Mouse (Mus musculus): ENCODE measurements at regions not wholly inside any gene's neighbourhood (a gene's known extent, or its start where the extent isn't known, plus 50 kb on each side); places are given as distances from the start of the nearest gene placed in this dataset.

- TF ChIP-seq TCF12 (IDR thresholded peaks at IDR 0.05; ENCODE audit: insufficient read depth, poor library complexity, severe bottlenecking) = no peak
- TF ChIP-seq POLR2A (IDR thresholded peaks at IDR 0.05; ENCODE audit: insufficient read length, low read depth) = no peak
- no peak for TF ChIP-seq CEBPB (IDR thresholded peaks at IDR 0.05; ENCODE audit: insufficient read depth, poor library complexity, severe bottlenecking)
- TF ChIP-seq MAX (IDR thresholded peaks at IDR 0.05; ENCODE audit: low read depth) = no peak
- no peak for TF ChIP-seq USF1 (IDR thresholded peaks at IDR 0.05; ENCODE audit: low read depth)
- no peak for TF ChIP-seq MYOD1 (IDR thresholded peaks at IDR 0.05; ENCODE audit: control insufficient read depth in 1 of 3, insufficient read length in 2 of 3, low read depth in 2 of 3)
- no peak for TF ChIP-seq REST (IDR thresholded peaks at IDR 0.05; ENCODE audit: insufficient read depth, insufficient read length)
- no peak for TF ChIP-seq POLR2AphosphoS2 (IDR thresholded peaks at IDR 0.05; ENCODE audit: insufficient read length, low read depth)
- Histone ChIP-seq H3K4me3 (no peak overlapping the region), H3K36me3 (ENCODE audit: control insufficient read depth, insufficient read depth) (no peaks in the 10 kb centered on the region), H3ac (ENCODE audit: control insufficient read depth, insufficient read length) (no peak overlapping the region), H3K79me2 (ENCODE audit: control insufficient read depth, insufficient read depth) (no peaks in the 10 kb centered on the region), H3K4me2 (ENCODE audit: low read depth) (no peak overlapping the region), H3K27me3 (ENCODE audit: control insufficient read depth, insufficient read depth, insufficient read length) (no peaks in the 10 kb centered on the region)
Measured at GRCm38 (mm10) chr2:48494632-48495031, 319.3 kb upstream of the Acvr2a start.

GRCm38 (mm10) chr2:48498047-48498723 lies 315.7 kb upstream of the Acvr2a start:
- Histone ChIP-seq H3K36me3 (ENCODE audit: control insufficient read depth, insufficient read depth) (no peaks in the 10 kb centered on the region), H3K4me2 (ENCODE audit: low read depth) (peak overlapping the region; percentile 26), H3ac (ENCODE audit: control insufficient read depth, insufficient read length) (no peak overlapping the region), H3K27me3 (ENCODE audit: control insufficient read depth, insufficient read depth, insufficient read length) (no peaks in the 10 kb centered on the region), H3K79me2 (ENCODE audit: control insufficient read depth, insufficient read depth) (no peaks in the 10 kb centered on the region), H3K4me3 (no peak overlapping the region)
- TF ChIP-seq USF1 (IDR thresholded peaks at IDR 0.05; ENCODE audit: low read depth) (peak; percentile 78), POLR2A (IDR thresholded peaks at IDR 0.05; ENCODE audit: insufficient read length, low read depth) (no peak)

- no peaks in the 10 kb centered on the region for H3K79me2 ChIP-seq (ENCODE audit: control insufficient read depth, insufficient read depth)
- TF ChIP-seq TCF3 (IDR thresholded peaks at IDR 0.05; ENCODE audit: insufficient read length, low read depth) (no peak), SRF (IDR thresholded peaks at IDR 0.05; ENCODE audit: control insufficient read depth, insufficient read length, low read depth) (no peak), POLR2A (IDR thresholded peaks at IDR 0.05; ENCODE audit: insufficient read length, low read depth) (no peak), USF1 (IDR thresholded peaks at IDR 0.05; ENCODE audit: low read depth) (no peak), MAX (IDR thresholded peaks at IDR 0.05; ENCODE audit: low read depth) (no peak), MYOD1 (IDR thresholded peaks at IDR 0.05; ENCODE audit: control insufficient read depth in 1 of 3, insufficient read length in 2 of 3, low read depth in 2 of 3) (no peak), E2F4 (IDR thresholded peaks at IDR 0.05; ENCODE audit: insufficient read depth) (no peak), CEBPB (IDR thresholded peaks at IDR 0.05; ENCODE audit: insufficient read depth, poor library complexity, severe bottlenecking) (no peak), POLR2AphosphoS2 (IDR thresholded peaks at IDR 0.05; ENCODE audit: insufficient read length, low read depth) (no peak), TCF12 (IDR thresholded peaks at IDR 0.05; ENCODE audit: insufficient read depth, poor library complexity, severe bottlenecking) (no peak), REST (IDR thresholded peaks at IDR 0.05; ENCODE audit: insufficient read depth, insufficient read length) (no peak), MYOG (IDR thresholded peaks at IDR 0.05; ENCODE audit: control insufficient read depth in 1 of 3, insufficient read depth in 1 of 3, insufficient read length in 2 of 3, low read depth in 2 of 3) (no peak)
- H3K4me2 ChIP-seq (ENCODE audit: low read depth) = no peak overlapping the region
- no peak overlapping the region for H3K4me3 ChIP-seq
- H3K27me3 ChIP-seq (ENCODE audit: control insufficient read depth, insufficient read depth, insufficient read length) = no peaks in the 10 kb centered on the region
- no peak overlapping the region for H3ac ChIP-seq (ENCODE audit: control insufficient read depth, insufficient read length)
- no peaks in the 10 kb centered on the region for H3K36me3 ChIP-seq (ENCODE audit: control insufficient read depth, insufficient read depth)
Measured at GRCm38 (mm10) chr2:48499396-48499795, 314.5 kb upstream of the Acvr2a start.

GRCm38 (mm10) chr2:48501387-48501786 lies 312.5 kb upstream of the Acvr2a start:
- H3K4me2 ChIP-seq (ENCODE audit: low read depth) = no peak overlapping the region

GRCm38 (mm10) chr2:48513848-48514247 lies 300.1 kb upstream of the Acvr2a start:
- Histone ChIP-seq H3K79me2 (ENCODE audit: control insufficient read depth, insufficient read depth) (no peaks in the 10 kb centered on the region), H3K4me3 (no peak overlapping the region), H3K27me3 (ENCODE audit: control insufficient read depth, insufficient read depth, insufficient read length) (no peaks in the 10 kb centered on the region), H3ac (ENCODE audit: control insufficient read depth, insufficient read length) (no peak overlapping the region), H3K36me3 (ENCODE audit: control insufficient read depth, insufficient read depth) (no peaks in the 10 kb centered on the region), H3K4me2 (ENCODE audit: low read depth) (no peak overlapping the region)
- TF ChIP-seq REST (IDR thresholded peaks at IDR 0.05; ENCODE audit: insufficient read depth, insufficient read length) = no peak
- no peak for TF ChIP-seq TCF12 (IDR thresholded peaks at IDR 0.05; ENCODE audit: insufficient read depth, poor library complexity, severe bottlenecking)
- no peak for TF ChIP-seq MYOD1 (IDR thresholded peaks at IDR 0.05; ENCODE audit: control insufficient read depth in 1 of 3, insufficient read length in 2 of 3, low read depth in 2 of 3)
- no peak for TF ChIP-seq MAX (IDR thresholded peaks at IDR 0.05; ENCODE audit: low read depth)
- no peak for TF ChIP-seq TCF3 (IDR thresholded peaks at IDR 0.05; ENCODE audit: insufficient read length, low read depth)
- no peak for TF ChIP-seq MYOG (IDR thresholded peaks at IDR 0.05; ENCODE audit: control insufficient read depth in 1 of 3, insufficient read depth in 1 of 3, insufficient read length in 2 of 3, low read depth in 2 of 3)
- TF ChIP-seq SRF (IDR thresholded peaks at IDR 0.05; ENCODE audit: control insufficient read depth, insufficient read length, low read depth) = no peak
- no peak for TF ChIP-seq POLR2A (IDR thresholded peaks at IDR 0.05; ENCODE audit: insufficient read length, low read depth)
- no peak for TF ChIP-seq E2F4 (IDR thresholded peaks at IDR 0.05; ENCODE audit: insufficient read depth)
- TF ChIP-seq CEBPB (IDR thresholded peaks at IDR 0.05; ENCODE audit: insufficient read depth, poor library complexity, severe bottlenecking) = no peak
- no peak for TF ChIP-seq POLR2AphosphoS2 (IDR thresholded peaks at IDR 0.05; ENCODE audit: insufficient read length, low read depth)
- no peak for TF ChIP-seq USF1 (IDR thresholded peaks at IDR 0.05; ENCODE audit: low read depth)

More at GRCm38 (mm10) chr2:48501387-48501786, 312.5 kb upstream of the Acvr2a start:
- TF ChIP-seq TCF3 (IDR thresholded peaks at IDR 0.05; ENCODE audit: insufficient read length, low read depth) = no peak
- no peak for TF ChIP-seq POLR2AphosphoS2 (IDR thresholded peaks at IDR 0.05; ENCODE audit: insufficient read length, low read depth)
- no peak for TF ChIP-seq POLR2A (IDR thresholded peaks at IDR 0.05; ENCODE audit: insufficient read length, low read depth)
- no peak for TF ChIP-seq E2F4 (IDR thresholded peaks at IDR 0.05; ENCODE audit: insufficient read depth)
- TF ChIP-seq MYOD1 (IDR thresholded peaks at IDR 0.05; ENCODE audit: control insufficient read depth in 1 of 3, insufficient read length in 2 of 3, low read depth in 2 of 3) = no peak
- TF ChIP-seq SRF (IDR thresholded peaks at IDR 0.05; ENCODE audit: control insufficient read depth, insufficient read length, low read depth) = no peak
- TF ChIP-seq MYOG (IDR thresholded peaks at IDR 0.05; ENCODE audit: control insufficient read depth in 1 of 3, insufficient read depth in 1 of 3, insufficient read length in 2 of 3, low read depth in 2 of 3) = no peak
- TF ChIP-seq TCF12 (IDR thresholded peaks at IDR 0.05; ENCODE audit: insufficient read depth, poor library complexity, severe bottlenecking) = no peak
- no peak for TF ChIP-seq CEBPB (IDR thresholded peaks at IDR 0.05; ENCODE audit: insufficient read depth, poor library complexity, severe bottlenecking)
- TF ChIP-seq USF1 (IDR thresholded peaks at IDR 0.05; ENCODE audit: low read depth) = no peak
- TF ChIP-seq REST (IDR thresholded peaks at IDR 0.05; ENCODE audit: insufficient read depth, insufficient read length) = no peak
- TF ChIP-seq MAX (IDR thresholded peaks at IDR 0.05; ENCODE audit: low read depth) = no peak
- Histone ChIP-seq H3K79me2 (ENCODE audit: control insufficient read depth, insufficient read depth) (no peaks in the 10 kb centered on the region), H3ac (ENCODE audit: control insufficient read depth, insufficient read length) (no peak overlapping the region), H3K36me3 (ENCODE audit: control insufficient read depth, insufficient read depth) (no peaks in the 10 kb centered on the region), H3K4me3 (no peak overlapping the region), H3K27me3 (ENCODE audit: control insufficient read depth, insufficient read depth, insufficient read length) (no peaks in the 10 kb centered on the region)

Data from myocyte (in vitro differentiated cells).